Mouse (Mus musculus) liver, embryonic 15.5 days (tissue): ENCODE data around the gene Myo18a. TPM values are rescaled to one million over a fixed set of nuclear protein-coding genes. Genes with fewer than 3 reads are reported as not detected.

ENCODE experiments used
- ATAC-seq: fragments of 200-750 bp; cut with Nextera tagmentation; 2 replicates; pipeline ENCODE4 v1.8.0; 2017; ENCODE audit warnings: moderate number of reproducible peaks, mild to moderate bottlenecking, moderate library complexity; ENCODE audit not compliant: insufficient read depth
- H3K27ac ChIP-seq: fragments of 300-500 bp; sonication (generic); replicated peaks from 2 replicates; pipeline ENCODE4 v1.5.1; 2015; ENCODE audit warnings: mild to moderate bottlenecking, inconsistent platforms
- H3K27me3 ChIP-seq: fragments of 300-500 bp; sonication (generic); 2 replicates; pipeline ENCODE4 v1.6.1; 2015; ENCODE audit warnings: mild to moderate bottlenecking, inconsistent platforms
- H3K36me3 ChIP-seq: fragments of 300-500 bp; sonication (generic); replicated peaks from 2 replicates; pipeline ENCODE4 v1.6.1; 2015; ENCODE audit warnings: moderate library complexity, mild to moderate bottlenecking, inconsistent platforms
- H3K4me1 ChIP-seq: fragments of 300-500 bp; sonication (generic); replicated peaks from 2 replicates; pipeline ENCODE4 v1.6.1; 2015; ENCODE audit warnings: inconsistent platforms
- H3K4me2 ChIP-seq: fragments of 300-500 bp; sonication (generic); 2 replicates; pipeline ENCODE4 v1.6.1; 2015; ENCODE audit warnings: moderate library complexity, mild to moderate bottlenecking, inconsistent platforms
- H3K4me3 ChIP-seq: fragments of 300-500 bp; sonication (generic); replicated peaks from 2 replicates; pipeline ENCODE4 v1.5.1; 2015; ENCODE audit warnings: mild to moderate bottlenecking, inconsistent platforms
- H3K9ac ChIP-seq: fragments of 300-500 bp; sonication (generic); 2 replicates; pipeline ENCODE4 v1.6.1; 2015; ENCODE audit warnings: moderate library complexity, mild to moderate bottlenecking, inconsistent platforms
- H3K9me3 ChIP-seq: fragments of 300-500 bp; sonication (generic); replicated peaks from 2 replicates; pipeline ENCODE4 v1.6.1; 2016; ENCODE audit warnings: inconsistent platforms
- WGBS: fragments of 180-500 bp; shearing (Covaris S2); methylation state at CpG from one replicate; pipeline ENCODE4 v1.1.7; 2015; ENCODE audit warnings: mixed read lengths; ENCODE audit not compliant: insufficient replicate concordance; 5-methylcytosine and 5-hydroxymethylcytosine counted together
- polyA plus RNA-seq: library from polyadenylated mRNA; unstranded; fragments of >200 nt; fragmentation: Nextera tagmentation; extraction: Ambion mirVana; gene quantifications from 2 replicates; pipeline ENCODE4 v1.2.1, GENCODE M21; 2015

Gene Myo18a
- polyA plus RNA-seq, 1 experiment from 2014 or later: 15.7 TPM

GRCm38 (mm10) chr11:77822781-77823180 lies 59.7 kb downstream of the Myo18a start:
- Histone ChIP-seq H3K36me3 (peaks cover 82% of the 10 kb centered on the region), H3K27ac (no peak overlapping the region), H3K4me2 (no peak overlapping the region), H3K4me1 (no peaks in the 10 kb centered on the region), H3K27me3 (no peaks in the 10 kb centered on the region), H3K9me3 (no peaks in the 10 kb centered on the region), H3K4me3 (no peak overlapping the region), H3K9ac (no peak overlapping the region)
- ATAC-seq: no peak
- 25% methylated on average over 7 of the region's 7 CpGs for WGBS

- no peaks in the 10 kb centered on the region for H3K9me3 ChIP-seq
- H3K9ac ChIP-seq: no peak overlapping the region
- WGBS: 15% methylated on average over 5 of the region's 5 CpGs
- no peaks in the 10 kb centered on the region for H3K27me3 ChIP-seq
- H3K36me3 ChIP-seq: peaks cover 84% of the 10 kb centered on the region
- H3K4me1 ChIP-seq: no peaks in the 10 kb centered on the region
- no peak overlapping the region for H3K27ac ChIP-seq
- H3K4me3 ChIP-seq: no peak overlapping the region
- no peak for ATAC-seq
- H3K4me2 ChIP-seq: no peak overlapping the region
Observed at GRCm38 (mm10) chr11:77825853-77826252, 62.8 kb downstream of the Myo18a start.

GRCm38 (mm10) chr11:77826311-77826710 lies 63.3 kb downstream of the Myo18a start:
- no peak overlapping the region for H3K4me2 ChIP-seq
- no peaks in the 10 kb centered on the region for H3K9me3 ChIP-seq
- no peaks in the 10 kb centered on the region for H3K4me1 ChIP-seq
- H3K9ac ChIP-seq: no peak overlapping the region
- H3K4me3 ChIP-seq: no peak overlapping the region
- H3K36me3 ChIP-seq: peaks cover 84% of the 10 kb centered on the region
- ATAC-seq: no peak
- no peaks in the 10 kb centered on the region for H3K27me3 ChIP-seq
- 71% methylated on average over 3 of the region's 3 CpGs for WGBS
- H3K27ac ChIP-seq: no peak overlapping the region

- Histone ChIP-seq H3K4me1 (no peaks in the 10 kb centered on the region), H3K4me3 (no peak overlapping the region), H3K9ac (no peak overlapping the region), H3K27me3 (no peaks in the 10 kb centered on the region), H3K27ac (no peak overlapping the region), H3K36me3 (peaks cover 88% of the 10 kb centered on the region), H3K4me2 (no peak overlapping the region), H3K9me3 (no peaks in the 10 kb centered on the region)
- ATAC-seq: no peak
- 64% methylated on average over 18 of the region's 18 CpGs for WGBS
Observed at GRCm38 (mm10) chr11:77827241-77827995, 64.4 kb downstream of the Myo18a start.

- no peak overlapping the region for H3K9ac ChIP-seq
- H3K36me3 ChIP-seq: peaks cover 92% of the 10 kb centered on the region
- no peaks in the 10 kb centered on the region for H3K4me1 ChIP-seq
- ATAC-seq: no peak
- H3K4me2 ChIP-seq: no peak overlapping the region
- no peaks in the 10 kb centered on the region for H3K9me3 ChIP-seq
- no peak overlapping the region for H3K27ac ChIP-seq
- no peak overlapping the region for H3K4me3 ChIP-seq
- no peaks in the 10 kb centered on the region for H3K27me3 ChIP-seq
- WGBS: 84% methylated on average over 5 of the region's 5 CpGs
Observed at GRCm38 (mm10) chr11:77828163-77828562, 65.1 kb downstream of the Myo18a start.

- Histone ChIP-seq H3K4me2 (no peak overlapping the region), H3K4me3 (no peak overlapping the region), H3K27me3 (no peaks in the 10 kb centered on the region), H3K9me3 (no peaks in the 10 kb centered on the region), H3K27ac (no peak overlapping the region), H3K9ac (no peak overlapping the region), H3K36me3 (peaks cover 92% of the 10 kb centered on the region), H3K4me1 (no peaks in the 10 kb centered on the region)
- no peak for ATAC-seq
- 75% methylated on average over 23 of the region's 23 CpGs for WGBS
Observed at GRCm38 (mm10) chr11:77829043-77829841, 66.2 kb downstream of the Myo18a start.

GRCm38 (mm10) chr11:77830875-77831274 lies 67.8 kb downstream of the Myo18a start:
- Histone ChIP-seq H3K27me3 (no peaks in the 10 kb centered on the region), H3K9ac (no peak overlapping the region), H3K36me3 (peaks cover 92% of the 10 kb centered on the region), H3K9me3 (no peaks in the 10 kb centered on the region), H3K4me1 (no peaks in the 10 kb centered on the region), H3K27ac (no peak overlapping the region), H3K4me2 (no peak overlapping the region), H3K4me3 (no peak overlapping the region)
- 79% methylated on average over 7 of the region's 7 CpGs for WGBS
- no peak for ATAC-seq

- no peaks in the 10 kb centered on the region for H3K4me1 ChIP-seq
- H3K27me3 ChIP-seq: no peaks in the 10 kb centered on the region
- H3K9ac ChIP-seq: no peak overlapping the region
- 78% methylated on average over 4 of the region's 4 CpGs for WGBS
- no peak for ATAC-seq
- no peak overlapping the region for H3K4me3 ChIP-seq
- H3K4me2 ChIP-seq: no peak overlapping the region
- H3K36me3 ChIP-seq: peaks cover 98% of the 10 kb centered on the region
- H3K27ac ChIP-seq: no peak overlapping the region
- H3K9me3 ChIP-seq: no peaks in the 10 kb centered on the region
Observed at GRCm38 (mm10) chr11:77832541-77832940, 69.5 kb downstream of the Myo18a start.

- no peaks in the 10 kb centered on the region for H3K9me3 ChIP-seq
Observed at GRCm38 (mm10) chr11:77835109-77835508, 72.1 kb downstream of the Myo18a start.

GRCm38 (mm10) chr11:77836290-77836689 lies 73.2 kb downstream of the Myo18a start:
- Histone ChIP-seq H3K4me3 (no peak overlapping the region), H3K27ac (no peak overlapping the region), H3K36me3 (peaks cover 97% of the 10 kb centered on the region), H3K4me2 (no peak overlapping the region), H3K9me3 (no peaks in the 10 kb centered on the region), H3K4me1 (no peaks in the 10 kb centered on the region), H3K9ac (no peak overlapping the region), H3K27me3 (no peaks in the 10 kb centered on the region)
- ATAC-seq: no peak
- WGBS: 75% methylated on average over 5 of the region's 5 CpGs

More at GRCm38 (mm10) chr11:77835109-77835508, 72.1 kb downstream of the Myo18a start:
- ATAC-seq: no peak
- H3K9ac ChIP-seq: no peak overlapping the region
- H3K4me1 ChIP-seq: no peaks in the 10 kb centered on the region
- no peak overlapping the region for H3K4me3 ChIP-seq
- H3K4me2 ChIP-seq: no peak overlapping the region
- no peaks in the 10 kb centered on the region for H3K27me3 ChIP-seq
- H3K27ac ChIP-seq: no peak overlapping the region
- WGBS: 65% methylated on average over 3 of the region's 3 CpGs
- peaks cover 97% of the 10 kb centered on the region for H3K36me3 ChIP-seq

- no peak for ATAC-seq
Observed at GRCm38 (mm10) chr11:77836751-77837150, 73.7 kb downstream of the Myo18a start.

More at GRCm38 (mm10) chr11:77836751-77837150, 73.7 kb downstream of the Myo18a start:
- Histone ChIP-seq H3K9me3 (no peaks in the 10 kb centered on the region), H3K9ac (no peak overlapping the region), H3K27ac (no peak overlapping the region), H3K4me1 (no peaks in the 10 kb centered on the region), H3K4me2 (no peak overlapping the region), H3K36me3 (peaks cover 97% of the 10 kb centered on the region), H3K27me3 (no peaks in the 10 kb centered on the region), H3K4me3 (no peak overlapping the region)
- 73% methylated on average over 4 of the region's 4 CpGs for WGBS
